ENCODE assay signal across 19 mouse cellular contexts in genomic region chr12:83128606-83129005, GRCm38 (mm10).
"Had no signal": no experiment of that assay in that cellular context is flagged by ENCODE, and none has a peak within 500 bp of the region (broad histone marks: within the 10 kb centered on the region; RNA-seq: fewer than 3 reads in every experiment).

No protein-coding gene starts in this region.

- H3K4me2 ChIP-seq: liver, embryonic 11.5 days; liver, embryonic 13.5 days; liver, embryonic 15.5 days; lung, embryonic 15.5 days; midbrain, embryonic 12.5 days; midbrain, embryonic 15.5 days; neural tube, embryonic 12.5 days; stomach, embryonic 15.5 days had no signal

- ATAC-seq: liver, postnatal 0 days; midbrain, embryonic 15.5 days had no signal

- H3K4me3 ChIP-seq: liver, embryonic 13.5 days; liver, embryonic 15.5 days; lung, embryonic 15.5 days; megakaryocyte, embryonic 14.5 days; midbrain, embryonic 12.5 days; midbrain, embryonic 15.5 days; neural tube, embryonic 12.5 days; stomach, embryonic 15.5 days had no signal

- H3K9ac ChIP-seq: liver, embryonic 13.5 days; liver, embryonic 15.5 days; liver, postnatal 0 days; lung, embryonic 15.5 days; midbrain, embryonic 12.5 days; midbrain, embryonic 15.5 days; neural tube, embryonic 12.5 days; stomach, embryonic 15.5 days had no signal

- DNase-seq: liver, embryonic 13.5 days; liver, postnatal 0 days; lung, adult 2 months; lung, postnatal 10 days; lung, postnatal 36 days; right cerebral cortex, postnatal 14 days; thymus, adult 2 months; thymus, postnatal 25 days; thymus, postnatal 4 days had no signal

- H3K9me3 ChIP-seq: liver, embryonic 13.5 days; liver, embryonic 15.5 days; lung, embryonic 15.5 days; megakaryocyte, embryonic 14.5 days; midbrain, embryonic 12.5 days; midbrain, embryonic 15.5 days; neural tube, embryonic 12.5 days; stomach, embryonic 15.5 days had no signal

- H3K36me3 ChIP-seq: liver, embryonic 13.5 days; liver, embryonic 15.5 days; lung, embryonic 15.5 days; midbrain, embryonic 12.5 days; midbrain, embryonic 15.5 days; neural tube, embryonic 12.5 days; stomach, embryonic 15.5 days had no signal

- H3K27me3 ChIP-seq: liver, embryonic 15.5 days; lung, embryonic 15.5 days; midbrain, embryonic 12.5 days; midbrain, embryonic 15.5 days; neural tube, embryonic 12.5 days; stomach, embryonic 15.5 days had no signal

- H3K27ac ChIP-seq: liver, embryonic 13.5 days; liver, embryonic 15.5 days; lung, embryonic 15.5 days; macrophage; midbrain, embryonic 12.5 days; midbrain, embryonic 15.5 days; neural tube, embryonic 12.5 days; stomach, embryonic 15.5 days; stomach, postnatal 0 days had no signal

- H3K4me1 ChIP-seq: liver, embryonic 15.5 days; midbrain, embryonic 12.5 days; neural tube, embryonic 12.5 days; stomach, embryonic 15.5 days had no signal
